Mouse (Mus musculus): ENCODE measurements around the gene Lipo3.
"Not testable (repeated sequence)": the region's sequence is repeated elsewhere in the genome, so short reads cannot be mapped to it uniquely, and the experiment has no call there.

Lipo3 gene

DNA sequence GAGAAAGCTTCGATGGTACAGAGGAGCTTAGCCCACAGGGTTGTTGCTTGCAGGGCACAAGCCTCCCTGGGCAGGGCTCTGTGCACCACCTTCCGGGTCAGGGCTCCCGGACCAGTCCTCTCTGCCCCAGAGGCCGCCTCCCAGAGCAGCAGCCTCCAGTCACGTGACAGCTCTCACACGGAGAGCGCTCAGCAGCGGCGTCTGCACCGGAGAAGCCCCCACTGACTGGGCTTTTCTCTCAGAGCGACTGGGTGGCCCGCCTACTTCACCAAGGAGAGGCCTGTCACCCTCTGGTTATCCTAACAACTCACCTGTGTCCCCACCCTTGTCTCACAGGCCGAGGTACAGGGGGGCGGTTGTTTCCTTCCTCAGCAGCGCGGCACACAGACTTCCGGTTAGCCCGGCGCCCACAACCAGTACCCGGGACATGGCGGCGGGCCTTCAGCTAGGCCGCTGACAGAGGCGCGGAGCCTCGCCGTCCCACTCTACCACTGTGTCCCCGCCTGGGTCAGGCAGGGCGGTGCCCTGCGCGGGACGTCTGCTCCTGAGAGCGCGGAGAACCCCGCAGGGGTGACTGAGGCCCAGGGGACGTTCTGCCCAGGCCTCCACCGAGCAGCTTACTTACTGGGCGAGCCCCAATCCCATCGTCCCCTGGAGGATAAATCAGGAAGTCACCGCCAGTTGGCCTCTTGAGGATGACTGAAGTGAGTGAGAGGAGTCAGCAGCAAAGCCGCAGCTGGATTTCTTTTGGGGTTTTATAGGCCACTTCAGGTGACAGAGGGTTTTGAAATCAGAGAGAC is at the start of gene Lipo3:
Gene Lipo3 (minus strand): TSS at position 665 of the 800 bp plus-strand sequence.
- peak; percentile 15 for DNase-seq (ENCODE audit: extremely low spot score)

DNA sequence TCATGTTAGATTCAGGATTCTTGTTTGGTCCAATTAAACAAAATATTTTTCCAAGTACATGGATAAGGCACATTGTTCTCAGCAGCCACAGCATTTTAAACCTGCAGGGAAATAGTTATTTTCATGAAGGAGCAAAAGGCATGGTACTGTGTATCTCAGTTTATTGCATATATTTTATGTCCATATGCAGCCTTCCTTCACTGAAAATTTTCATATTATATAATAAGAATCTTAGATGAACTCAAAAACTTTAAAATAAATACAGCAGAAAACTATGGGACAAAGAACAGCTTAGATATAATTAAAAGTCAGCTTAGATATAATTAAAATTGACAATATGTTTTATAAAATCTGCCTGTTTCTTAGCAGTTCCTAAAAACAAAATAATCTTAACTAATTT is 25.6 kb upstream of the Lipo3 start, which contains the start of gene Lipo1:
Gene Lipo1 (minus strand): TSS at position 101 of the 400 bp plus-strand sequence.
- DNase-seq (ENCODE audit: extremely low spot score): not testable (repeated sequence)

DNA sequence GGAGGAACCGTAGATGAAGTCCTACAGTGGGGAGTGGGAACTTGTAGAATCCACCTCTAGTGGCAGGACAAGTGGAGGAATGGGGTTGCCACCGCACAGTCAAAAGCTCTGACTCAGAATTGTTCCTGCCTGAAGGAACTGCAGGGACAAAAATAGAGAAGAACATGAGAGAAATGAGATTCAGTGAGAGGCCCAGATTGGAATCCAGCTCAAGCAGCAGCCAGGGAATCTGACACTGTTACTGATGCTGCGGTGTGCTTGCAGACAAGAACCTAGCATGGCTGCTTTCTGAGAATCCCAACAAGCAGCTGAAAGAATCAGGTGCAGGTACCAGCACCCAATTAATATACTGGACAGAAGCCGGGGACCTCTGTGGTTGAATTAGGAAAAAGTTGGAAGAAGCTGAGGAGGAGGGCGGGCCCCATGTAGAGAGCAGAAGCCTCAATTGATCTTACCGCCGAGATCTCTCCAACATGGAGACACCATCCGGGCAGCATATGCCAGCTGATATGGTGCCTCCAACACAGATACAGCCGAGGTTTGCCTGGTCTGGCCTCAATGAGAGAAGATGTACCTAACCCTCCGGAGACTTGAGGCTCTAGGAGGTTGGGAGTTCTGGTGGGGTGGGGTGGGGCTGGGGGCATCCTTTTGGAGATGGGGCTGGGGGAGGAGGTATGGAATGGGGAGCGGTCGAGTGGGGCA is 25.0 kb upstream of the Lipo3 start:
- DNase-seq (ENCODE audit: extremely low spot score): no peak

DNA sequence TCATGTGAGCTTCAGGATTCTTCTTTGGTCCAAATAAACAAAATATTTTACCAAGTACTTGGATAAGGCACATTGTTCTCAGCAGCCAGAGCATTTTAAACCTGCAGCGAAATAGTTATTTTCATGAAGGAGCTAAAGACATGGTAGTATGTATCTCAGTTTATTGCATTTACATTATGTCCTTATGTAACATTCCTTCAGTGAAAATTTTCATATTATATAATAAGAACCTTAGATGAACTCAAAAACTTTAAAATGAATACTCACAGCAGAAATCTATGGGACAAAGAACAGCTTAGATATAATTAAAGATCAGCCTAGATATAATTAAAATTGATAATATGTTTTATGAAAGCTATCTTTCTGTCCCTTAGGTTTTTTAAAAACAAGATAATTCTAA is 10.5 kb downstream of the Lipo3 start, which contains the start of gene Lipo2:
Gene Lipo2 (minus strand): TSS at position 101 of the 400 bp plus-strand sequence.
- DNase-seq (ENCODE audit: extremely low spot score): not testable (repeated sequence)

DNA sequence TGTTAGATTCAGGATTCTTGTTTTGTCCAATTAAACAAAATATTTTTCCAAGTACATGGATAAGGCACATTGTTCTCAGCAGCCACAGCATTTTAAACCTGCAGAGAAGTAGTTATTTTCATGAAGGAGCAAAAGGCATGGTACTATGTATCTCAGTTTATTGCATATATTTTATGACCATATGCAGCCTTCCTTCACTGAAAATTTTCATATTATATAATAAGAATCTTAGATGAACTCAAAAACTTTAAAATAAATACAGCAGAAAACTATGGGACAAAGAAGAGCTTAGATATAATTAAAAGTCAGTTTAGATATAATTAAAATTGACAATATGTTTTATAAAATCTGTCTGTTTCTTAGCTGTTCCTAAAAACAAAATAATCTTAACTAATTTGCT is 136.6 kb downstream of the Lipo3 start, which contains the start of gene Gm8978:
Gene Gm8978 (minus strand): TSS at position 101 of the 400 bp plus-strand sequence.
- not testable (repeated sequence) for DNase-seq (ENCODE audit: extremely low spot score)

DNA sequence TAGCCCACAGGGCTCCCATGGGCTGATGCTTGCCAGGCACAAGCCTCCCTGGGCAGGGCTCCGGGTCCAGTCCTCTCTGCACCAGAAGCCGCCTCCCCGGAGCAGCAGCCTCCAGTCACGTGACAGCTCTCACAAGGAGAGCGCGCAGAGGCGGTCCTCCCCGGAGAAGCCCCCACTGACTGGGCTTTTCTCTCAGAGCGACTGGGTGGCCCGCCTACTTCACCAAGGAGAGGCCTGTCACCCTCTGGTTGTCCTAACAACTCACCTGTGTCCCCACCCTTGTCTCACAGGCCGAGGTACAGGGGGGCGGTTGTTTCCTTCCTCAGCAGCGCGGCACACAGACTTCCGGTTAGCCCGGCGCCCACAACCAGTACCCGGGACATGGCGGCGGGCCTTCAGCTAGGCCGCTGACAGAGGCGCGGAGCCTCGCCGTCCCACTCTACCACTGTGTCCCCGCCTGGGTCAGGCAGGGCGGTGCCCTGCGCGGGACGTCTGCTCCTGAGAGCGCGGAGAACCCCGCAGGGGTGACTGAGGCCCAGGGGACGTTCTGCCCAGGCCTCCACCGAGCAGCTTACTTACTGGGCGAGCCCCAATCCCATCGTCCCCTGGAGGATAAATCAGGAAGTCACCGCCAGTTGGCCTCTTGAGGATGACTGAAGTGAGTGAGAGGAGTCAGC is 172.0 kb downstream of the Lipo3 start:
- peak; percentile 74 for DNase-seq (ENCODE audit: extremely low spot score)

DNA sequence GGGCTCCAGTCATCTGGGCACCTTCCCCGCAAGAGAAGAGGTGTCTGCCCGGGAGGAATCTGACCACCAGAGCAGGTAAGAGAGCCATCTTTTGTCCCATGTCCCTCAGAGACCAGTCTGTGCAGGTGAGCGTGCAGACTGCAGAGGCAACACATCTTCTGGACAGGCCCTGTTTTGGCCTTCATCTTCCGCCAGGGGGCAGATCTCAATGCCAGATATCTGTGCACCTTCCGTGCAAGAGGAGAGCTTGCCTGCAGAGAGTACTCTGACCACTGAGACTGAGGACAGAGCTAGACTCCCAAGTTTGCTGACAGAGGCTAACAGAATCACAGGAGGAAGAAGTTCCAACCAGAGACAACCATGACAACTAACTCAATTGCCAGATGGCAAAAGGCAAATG is 193.2 kb downstream of the Lipo3 start:
- not testable (repeated sequence) for DNase-seq (ENCODE audit: extremely low spot score)

DNA sequence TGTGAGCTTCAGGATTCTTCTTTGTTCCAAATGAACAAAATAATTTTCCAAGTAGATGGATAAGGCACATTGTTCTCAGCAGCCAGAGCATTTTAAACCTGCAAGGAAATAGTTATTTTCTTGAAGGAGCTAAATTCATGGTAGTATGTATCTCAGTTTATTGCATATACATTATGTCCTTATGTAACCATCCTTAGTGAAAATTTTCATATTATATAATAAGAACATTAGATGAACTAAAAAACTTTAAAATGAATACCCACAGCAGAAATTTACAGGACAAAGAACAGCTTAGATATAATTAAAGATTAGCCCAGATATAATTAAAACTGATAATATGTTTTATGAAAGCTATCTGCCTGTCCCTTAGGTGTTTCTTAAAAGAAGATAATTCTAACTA is 244.1 kb downstream of the Lipo3 start, which contains the start of gene Lipo4:
Gene Lipo4 (minus strand): TSS at position 101 of the 400 bp plus-strand sequence.
- no peak for DNase-seq (ENCODE audit: extremely low spot score)
